Mouse (Mus musculus): ENCODE measurements around the gene Disp2.

The Disp2 gene

DNA sequence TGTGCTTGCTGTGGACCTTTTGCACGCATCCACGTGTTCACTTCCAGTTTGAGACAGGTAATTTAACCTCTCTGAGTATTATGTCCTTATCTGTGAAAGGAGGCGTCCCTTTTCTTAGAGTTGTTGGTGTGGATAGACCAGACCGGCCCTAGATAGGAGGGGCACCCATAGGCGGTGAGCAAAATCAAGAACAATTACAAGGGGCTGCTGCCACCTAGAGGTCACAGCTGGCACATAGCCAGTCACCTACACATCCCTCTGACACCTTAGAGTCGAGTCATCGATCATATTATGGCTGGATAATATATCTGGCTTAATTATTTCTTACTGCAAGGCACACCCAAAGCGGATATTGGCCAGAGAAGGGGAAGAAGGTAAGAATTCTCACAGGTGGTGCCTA lies 19.7 kb upstream of the Disp2 start:
- DNase-seq (ENCODE audit: low spot score): peak; percentile 76

DNA sequence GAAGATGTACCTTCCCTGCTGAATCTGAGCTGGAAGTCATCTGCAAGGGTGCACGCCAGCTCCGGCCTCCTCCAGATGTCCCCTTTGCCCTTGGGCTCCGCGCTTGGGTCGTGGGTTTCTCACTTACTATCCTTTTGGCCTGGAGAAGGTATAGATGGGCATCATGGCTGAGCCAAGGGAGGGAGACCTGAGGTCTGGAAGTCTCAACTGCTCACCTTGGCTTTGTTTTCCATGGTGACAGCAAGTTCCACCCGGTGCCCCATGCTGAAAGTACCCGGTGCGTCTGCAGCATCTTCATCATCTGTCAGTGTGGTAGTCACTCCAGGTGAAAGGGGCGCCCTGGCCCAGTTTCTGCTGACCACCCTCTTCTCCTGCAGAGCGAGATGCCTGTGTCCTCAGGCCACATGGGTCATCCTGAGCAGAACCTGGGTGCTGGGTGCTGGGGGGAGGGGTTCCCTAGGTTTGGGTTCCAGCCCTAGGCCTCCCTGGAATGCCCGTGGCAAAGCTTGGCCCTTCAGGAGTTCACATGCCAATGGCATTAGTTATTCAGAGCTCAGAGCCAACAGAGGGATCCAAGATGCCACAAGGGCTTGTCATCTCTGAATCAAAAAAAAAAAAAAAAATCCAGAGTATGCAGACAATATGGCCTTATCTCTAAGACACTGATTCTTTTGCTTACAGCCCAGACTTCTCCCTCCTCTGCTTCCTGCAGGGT lies 19.1 kb upstream of the Disp2 start:
- DNase-seq (ENCODE audit: low spot score): no peak

DNA sequence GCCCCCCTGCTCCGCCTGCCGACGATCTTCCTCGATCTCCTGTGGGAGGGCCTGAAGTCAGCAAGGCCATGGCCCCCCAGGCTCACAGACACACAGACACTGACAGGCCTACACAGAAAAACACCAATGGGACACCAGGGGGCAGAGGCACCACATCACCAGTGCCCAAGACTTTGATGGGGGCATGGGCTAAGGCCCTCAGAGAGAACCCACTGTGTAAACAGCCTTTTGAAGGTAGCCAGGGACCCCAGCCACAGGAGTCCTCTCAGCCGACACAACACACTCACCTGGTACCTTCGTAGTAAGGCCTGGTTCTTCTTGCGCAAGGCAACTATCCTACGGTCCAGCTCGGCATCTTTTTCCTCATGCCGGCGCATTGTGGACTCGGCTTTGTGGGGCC lies 18.2 kb upstream of the Disp2 start:
- no peak for DNase-seq (ENCODE audit: low spot score)

DNA sequence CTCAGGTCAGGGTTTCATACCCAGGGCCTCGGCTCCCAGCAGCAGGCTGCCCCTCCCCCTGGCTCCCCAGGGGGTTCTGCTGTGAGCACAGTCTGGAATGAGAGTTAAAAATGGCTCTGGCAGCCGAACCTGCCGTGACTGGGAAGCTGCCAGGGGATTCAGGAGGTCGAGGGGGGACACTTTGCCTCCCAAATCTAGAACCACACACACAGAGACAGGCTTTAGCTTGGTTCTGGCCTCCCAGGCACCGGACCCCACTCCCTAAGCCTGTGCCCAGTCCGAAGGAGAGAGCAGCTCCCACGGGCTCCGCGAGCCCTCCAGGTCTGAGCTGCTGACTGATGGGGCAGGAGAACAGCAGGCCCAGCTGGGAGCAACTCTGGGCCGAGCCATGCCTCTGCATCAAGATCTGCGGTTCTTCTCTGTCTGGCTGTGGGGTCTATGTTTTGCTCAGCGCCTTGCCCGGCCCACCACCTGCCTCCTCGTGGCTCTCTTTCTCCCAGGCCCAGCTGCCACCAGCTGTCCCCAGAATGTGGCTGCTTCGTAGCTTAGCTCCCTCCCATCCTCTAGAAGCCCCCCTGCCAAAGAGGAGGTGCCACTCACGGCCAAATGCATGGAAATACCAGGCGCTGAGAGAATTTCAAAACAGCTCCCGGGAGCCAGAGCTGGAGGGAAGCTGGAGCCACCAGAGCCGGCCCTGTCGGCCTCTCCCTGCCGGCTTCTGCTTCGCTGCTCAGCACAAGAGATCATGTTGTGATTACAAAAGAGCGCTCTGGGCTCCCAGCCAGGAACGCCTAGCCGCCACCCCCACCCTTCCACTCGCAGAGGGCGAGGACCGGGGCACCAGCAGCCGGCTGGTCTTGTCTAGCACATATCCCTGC lies 17.4 kb upstream of the Disp2 start, which contains the start of gene Ccdc9b:
Gene Ccdc9b (minus strand): TSS at position 756 of the 878 bp plus-strand sequence.
- DNase-seq (ENCODE audit: low spot score): no peak

DNA sequence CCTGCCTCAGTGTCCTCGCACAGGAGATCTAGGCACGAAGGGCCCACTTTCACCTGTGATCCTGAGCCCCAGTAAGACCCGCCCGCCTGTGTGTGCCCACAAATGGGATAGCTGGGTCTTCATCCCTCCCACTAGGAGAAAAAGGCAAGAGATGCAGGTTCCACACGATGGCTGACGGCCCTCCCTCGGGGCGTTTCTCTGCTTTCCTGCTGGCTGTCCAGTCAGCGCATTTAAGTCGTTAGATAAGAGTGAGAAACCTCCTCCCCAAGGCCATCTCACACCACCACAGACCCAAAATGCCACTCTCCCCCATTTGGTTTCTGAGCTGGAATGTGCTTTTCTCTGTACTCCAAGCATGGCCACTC lies 16.8 kb upstream of the Disp2 start:
- no peak for DNase-seq (ENCODE audit: low spot score)

DNA sequence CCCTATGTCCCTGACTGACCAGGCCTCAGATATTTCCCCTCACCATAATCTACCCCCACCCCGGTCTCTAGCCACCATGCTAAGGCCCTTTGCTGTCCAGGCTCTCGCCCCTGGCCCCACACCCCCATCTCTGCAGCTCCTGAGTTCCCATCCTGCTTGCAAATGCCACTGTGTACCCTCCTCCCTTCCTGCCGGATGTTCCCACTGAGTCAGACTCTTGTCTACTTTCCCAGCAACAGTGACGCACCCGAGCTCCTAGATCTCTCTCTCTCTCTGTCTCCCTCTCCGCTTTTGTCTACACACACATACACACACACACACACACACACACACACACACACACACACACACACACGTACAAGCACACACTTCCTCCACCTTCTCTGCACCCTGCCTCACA lies 16.1 kb upstream of the Disp2 start:
- no peak for DNase-seq (ENCODE audit: low spot score)

DNA sequence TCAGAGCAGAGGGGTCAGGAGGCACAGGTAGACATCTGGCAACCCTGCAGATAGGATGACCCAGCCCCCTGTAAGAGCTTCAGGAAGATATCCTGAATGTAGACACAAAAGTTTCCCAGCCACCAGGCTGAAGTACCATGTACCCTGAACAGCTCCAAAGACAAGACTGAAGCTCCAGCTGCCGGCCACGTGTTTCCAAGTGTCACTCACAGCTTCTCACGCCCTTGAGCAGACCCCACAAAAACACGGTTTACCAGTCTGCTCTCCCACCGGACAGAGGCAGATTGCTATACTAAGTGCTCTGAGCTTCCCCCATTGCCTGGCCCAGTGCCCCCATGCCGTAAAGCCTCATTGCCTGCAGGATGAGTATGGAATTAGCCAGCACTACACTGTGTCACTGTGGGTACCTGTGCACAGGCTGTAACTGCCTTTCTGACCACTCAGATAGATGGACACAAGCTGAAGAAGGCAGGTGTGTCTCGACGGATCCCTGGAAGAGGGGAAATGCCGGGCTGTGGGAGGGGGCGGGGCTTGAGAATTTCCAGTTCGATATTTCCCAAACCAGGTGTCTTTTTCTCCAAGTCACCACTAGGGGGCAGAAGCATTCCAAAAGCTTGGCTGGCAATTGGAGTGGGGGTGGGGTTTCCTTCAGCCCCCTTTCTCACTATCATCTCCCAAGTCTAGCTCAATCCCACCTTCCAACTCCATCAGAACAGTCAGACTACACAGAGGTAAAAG lies 15.3 kb upstream of the Disp2 start:
- no peak for DNase-seq (ENCODE audit: low spot score)

DNA sequence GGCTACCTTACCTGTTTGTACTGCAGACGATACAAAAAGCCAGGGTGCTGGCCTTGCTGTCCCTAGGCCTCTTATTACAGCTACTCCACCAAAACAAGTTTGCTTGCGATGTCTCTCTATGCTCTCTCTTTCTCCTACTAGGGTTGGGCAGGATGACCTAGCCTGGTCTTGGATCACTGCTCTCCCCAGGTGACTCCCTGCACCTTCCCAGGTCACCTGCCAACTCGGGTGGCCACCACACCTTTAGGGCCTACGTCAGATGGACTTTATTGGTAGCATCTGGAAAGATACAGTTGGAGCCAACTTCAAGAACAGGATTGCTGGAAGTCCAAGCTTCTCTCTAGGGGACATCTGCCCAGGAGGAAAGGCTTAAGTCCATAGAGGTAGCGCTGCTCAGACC lies 14.6 kb upstream of the Disp2 start:
- no peak for DNase-seq (ENCODE audit: low spot score)

DNA sequence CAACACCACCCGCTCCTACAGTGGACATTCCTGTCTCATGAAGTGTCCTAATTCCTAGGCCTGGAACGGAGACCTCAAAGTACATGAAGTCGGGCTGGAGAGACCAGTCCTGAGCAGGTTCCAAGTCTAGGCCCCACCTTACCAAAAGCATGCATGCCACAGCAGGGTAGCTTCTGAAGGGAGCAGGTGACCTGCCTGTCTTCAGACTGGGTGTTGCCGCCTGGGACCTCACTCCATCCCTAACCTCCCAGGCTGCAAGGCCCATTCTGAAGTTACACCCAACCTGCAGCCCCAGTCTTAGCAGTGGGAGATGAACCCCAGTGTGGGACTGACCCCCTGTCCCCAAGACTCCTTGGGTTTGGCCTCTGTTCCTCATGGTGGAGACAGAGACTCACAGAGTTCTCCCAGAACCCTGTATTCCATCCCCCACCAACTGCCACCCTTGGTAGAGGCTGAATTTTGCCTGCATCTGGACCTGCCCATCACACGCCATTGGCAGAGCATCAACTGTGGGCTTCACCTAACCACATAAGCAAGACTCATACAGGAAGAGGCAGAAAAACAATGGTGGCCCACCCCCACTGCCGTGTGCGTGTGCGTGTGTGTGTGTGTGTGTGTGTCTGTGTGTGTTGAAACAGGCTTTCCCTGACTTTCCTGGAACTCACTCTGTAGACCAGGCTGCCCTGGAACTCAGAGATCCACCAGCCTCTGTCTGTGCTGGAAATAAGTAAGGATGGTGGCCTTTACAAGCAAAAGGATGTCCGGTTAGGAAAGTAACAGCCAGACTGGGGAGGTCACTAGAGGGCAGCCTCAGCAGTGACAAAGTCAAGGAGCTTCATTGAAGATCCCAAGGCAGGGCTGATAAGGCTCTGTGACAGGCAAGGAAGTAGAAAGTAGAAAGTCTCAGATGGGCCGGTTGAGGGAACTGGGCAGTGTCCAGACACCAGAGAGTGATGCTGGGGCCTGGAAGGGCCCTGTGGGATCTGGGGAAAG lies 13.2 kb upstream of the Disp2 start:
- DNase-seq (ENCODE audit: low spot score): no peak

DNA sequence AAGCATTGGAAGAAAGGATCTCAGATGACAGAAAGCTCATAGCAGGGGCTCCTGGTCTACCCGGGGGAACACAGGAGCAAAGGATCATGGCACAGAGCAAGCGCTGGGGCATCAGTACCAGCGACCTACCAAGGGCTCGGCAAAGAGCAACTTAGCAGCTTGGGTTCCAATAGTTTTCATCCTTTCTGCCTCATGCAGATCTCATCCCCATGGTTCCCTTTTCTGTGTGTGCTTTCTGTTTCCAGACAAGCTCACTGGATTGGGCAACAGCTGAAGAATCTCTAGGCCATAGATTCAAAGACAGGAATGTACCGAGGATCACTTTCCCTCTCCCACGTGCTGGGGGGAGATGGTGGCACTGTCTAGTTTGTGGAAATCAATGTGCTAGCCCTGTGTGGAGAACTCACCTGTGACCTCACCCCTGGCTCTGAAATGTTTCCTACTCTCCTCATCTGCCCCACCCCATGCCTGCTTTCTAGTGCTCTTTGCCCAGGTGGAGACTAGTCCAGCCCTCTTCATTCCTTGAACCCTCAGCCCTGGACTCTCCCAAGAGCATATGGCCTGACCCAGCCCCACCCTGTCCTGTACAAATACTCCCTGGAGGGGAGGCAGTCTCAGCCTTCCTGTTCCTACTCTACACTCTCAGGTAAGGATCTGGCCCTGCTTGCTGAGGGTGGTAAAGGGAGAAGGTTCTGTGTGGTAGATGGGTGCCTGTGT lies 7.2 kb upstream of the Disp2 start, which contains the start of gene Phgr1:
Gene Phgr1 (plus strand): TSS at position 612 of the 717 bp plus-strand sequence.
- DNase-seq (ENCODE audit: low spot score): no peak

DNA sequence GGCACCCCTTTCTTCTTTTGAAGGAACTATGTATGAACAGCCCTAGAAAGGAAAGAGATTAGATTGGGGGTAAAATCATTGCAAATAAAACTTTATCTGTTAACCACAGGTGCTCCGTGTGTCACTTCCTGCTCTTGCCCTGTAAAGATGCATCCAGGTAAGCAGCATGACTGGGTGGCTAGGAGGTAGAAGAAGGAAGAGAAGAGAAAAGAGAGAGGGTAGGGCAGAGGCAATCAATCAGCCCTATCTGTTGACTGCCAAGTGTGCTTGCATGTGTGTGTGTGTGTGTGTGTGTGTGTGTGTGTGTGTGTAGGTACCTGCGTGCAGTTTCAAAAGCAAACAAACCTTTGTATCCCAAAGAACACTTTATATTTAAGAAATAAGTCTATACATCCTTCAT lies 5.0 kb upstream of the Disp2 start:
- no peak for DNase-seq (ENCODE audit: low spot score)

DNA sequence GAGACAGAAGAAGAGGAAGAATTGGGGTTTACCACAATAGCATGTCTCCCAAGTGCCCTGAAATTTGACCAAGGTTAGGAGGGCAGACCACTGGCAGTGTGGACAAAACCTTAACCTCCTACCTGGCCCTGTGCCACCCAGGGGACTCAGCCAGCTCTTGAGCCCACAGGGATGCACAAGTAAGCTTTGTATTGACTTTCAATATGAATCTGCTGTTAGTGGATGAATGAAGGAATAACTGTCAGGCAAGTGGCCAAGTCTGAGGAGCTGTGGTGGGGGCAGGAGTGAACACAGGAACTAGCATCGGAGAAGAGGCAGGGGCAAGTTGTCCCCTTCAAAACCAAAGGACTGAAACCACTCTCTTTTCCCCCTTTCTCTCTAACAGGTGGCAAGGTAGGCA lies 4.1 kb upstream of the Disp2 start:
- DNase-seq (ENCODE audit: low spot score): no peak

DNA sequence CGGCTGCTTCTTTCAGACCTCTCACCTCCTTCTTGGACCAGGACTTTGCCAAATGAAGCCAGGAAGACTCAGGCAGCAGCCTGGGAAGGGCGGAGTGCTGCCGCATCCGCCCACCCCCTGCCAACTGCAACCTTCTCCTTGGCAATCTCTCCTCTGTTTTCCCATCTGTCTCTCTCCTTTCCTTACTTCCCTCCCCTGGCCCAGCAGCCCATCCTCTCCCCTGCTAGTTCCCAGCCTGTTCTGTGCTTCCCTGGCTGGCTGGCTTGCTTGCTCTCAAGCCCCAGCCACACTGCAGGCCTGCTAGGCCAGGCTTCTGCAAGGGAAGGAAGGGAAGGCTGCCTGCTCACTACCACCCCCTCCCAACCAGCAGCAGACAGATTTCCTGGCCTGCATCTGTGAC lies 3.7 kb upstream of the Disp2 start:
- DNase-seq (ENCODE audit: low spot score): no peak

DNA sequence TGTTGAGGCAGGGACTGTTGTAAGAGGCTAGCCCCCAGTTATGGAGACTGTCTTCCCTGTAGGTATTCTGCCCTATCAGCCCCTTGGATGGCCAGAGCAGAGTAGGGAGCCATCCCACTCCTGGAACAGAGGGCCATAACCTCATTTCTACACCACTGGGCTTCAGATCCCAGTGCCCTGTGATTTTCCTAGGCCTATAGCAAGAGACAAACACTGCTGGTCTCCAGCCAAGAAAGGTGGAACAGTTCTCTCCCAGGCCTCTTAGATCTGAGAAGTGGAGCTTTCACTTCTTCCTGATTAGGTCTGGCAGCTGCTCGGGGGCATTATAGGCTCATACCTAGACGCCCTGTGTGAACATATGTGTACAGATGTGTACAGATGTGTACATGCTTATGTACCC lies 3.2 kb upstream of the Disp2 start:
- DNase-seq (ENCODE audit: low spot score): no peak

DNA sequence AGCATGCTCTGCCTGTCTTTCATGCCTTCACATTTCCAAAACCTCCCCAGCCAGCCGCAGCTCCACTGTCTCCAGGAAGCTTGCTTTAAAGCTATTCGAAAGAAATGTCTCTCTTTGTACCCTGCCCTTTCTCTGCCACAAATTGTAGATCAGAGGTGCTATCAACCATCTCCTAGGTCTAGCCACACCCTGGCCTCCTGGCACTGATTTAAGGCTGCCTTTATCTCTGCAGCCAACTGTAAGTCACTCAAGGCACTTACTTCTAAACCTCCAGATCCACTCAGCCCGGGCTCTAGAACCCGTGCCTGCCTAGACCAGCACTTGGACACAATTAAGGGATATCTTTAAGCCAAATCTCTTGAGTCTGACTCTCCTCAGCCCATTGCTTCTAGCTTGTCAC lies 1.1 kb upstream of the Disp2 start:
- no peak for DNase-seq (ENCODE audit: low spot score)

DNA sequence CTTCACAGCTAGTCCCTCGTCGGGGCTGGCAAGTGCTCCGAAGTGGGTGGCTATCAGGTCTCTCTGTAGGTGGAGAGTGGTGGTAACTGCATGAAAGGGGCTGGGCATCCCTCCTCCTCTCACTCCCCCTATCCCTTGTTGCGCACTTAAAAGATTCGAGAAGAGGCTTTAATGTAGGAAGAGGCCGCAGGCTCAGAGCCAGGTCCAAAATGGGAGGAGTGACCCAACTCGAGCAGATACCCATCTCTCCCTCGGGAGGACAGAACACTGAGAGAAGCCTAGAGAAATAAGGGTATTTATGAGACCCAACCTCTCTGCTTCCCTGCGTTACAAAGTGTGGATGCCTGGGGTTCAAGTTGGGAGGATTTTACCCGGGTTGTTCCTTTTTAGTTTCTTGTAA lies 454 bp upstream of the Disp2 start:
- DNase-seq (ENCODE audit: low spot score): no peak

DNA sequence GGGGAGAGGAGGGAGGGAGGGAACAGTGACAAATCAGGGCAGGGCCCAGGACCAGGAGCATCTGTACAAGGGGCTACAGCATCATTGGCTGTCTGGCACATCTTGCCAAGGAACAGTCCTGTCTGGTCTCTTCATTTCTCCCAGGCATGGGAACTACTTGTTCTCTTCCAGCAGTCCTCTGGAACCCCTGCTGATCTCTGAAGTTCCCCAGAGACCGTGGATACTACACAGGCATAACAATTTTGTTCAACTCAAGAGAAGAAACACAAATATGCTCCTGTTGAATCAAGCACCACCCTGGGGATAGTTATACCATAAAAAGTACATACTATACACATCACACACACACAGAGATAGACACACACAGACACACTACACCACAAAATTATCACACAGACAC lies 1.6 kb downstream of the Disp2 start:
- DNase-seq (ENCODE audit: low spot score): no peak

DNA sequence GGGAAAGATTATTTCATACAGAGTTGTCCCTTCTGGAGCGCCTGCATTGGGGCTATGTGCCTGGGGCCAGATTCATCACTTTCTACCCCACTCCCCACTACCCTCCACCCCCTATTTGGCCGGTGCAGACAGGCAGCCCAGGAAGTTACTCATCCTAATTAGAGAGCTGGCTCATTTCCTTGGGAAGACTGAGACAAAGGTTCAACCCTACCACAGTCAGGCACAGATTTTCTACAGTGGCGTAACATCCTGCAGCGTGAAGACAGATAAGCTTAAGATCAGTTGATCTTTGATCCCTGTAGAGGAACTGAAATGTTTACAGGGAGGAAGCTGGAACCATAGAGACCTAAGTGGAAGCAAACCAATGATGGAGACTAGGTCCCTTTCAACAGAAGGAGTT lies 2.8 kb downstream of the Disp2 start:
- DNase-seq (ENCODE audit: low spot score): no peak

DNA sequence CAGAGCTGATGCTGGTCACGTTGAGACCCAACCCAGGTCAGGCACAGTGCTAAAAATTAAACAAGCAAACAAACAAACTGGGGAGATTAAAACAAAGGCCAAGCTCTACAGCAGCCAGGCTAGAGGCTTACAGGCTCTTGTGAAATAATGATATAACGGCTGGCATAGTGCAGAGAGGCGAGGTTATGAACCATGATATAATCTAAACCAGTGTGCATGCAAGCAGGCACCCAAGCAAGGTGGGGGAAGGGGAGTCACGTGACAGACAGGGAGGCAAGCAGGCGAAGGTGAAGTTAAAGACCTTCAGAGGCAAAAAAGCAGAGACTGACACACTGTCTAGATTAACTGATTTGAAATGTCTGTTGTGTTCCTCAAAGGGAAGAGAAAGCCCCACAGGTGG lies 3.6 kb downstream of the Disp2 start:
- no peak for DNase-seq (ENCODE audit: low spot score)

DNA sequence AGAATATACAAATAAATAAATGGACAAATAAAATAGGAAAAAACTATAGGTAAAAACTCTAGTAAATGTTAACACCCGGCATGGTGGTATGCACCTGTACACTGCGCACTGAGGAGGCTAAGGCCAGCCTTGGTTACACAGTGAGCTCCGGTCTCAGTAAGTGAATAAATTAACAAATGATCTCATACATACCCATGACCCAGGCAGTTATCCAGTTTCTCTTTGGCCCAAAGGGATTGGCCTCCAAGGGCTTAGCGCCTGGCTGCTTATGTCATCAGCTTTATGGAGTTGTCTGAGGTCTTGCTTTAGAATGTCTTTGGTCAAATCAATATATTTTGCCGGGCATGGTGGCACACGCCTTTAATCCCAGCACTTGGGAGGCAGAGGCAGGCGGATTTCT lies 4.1 kb downstream of the Disp2 start:
- DNase-seq (ENCODE audit: low spot score): no peak

DNA sequence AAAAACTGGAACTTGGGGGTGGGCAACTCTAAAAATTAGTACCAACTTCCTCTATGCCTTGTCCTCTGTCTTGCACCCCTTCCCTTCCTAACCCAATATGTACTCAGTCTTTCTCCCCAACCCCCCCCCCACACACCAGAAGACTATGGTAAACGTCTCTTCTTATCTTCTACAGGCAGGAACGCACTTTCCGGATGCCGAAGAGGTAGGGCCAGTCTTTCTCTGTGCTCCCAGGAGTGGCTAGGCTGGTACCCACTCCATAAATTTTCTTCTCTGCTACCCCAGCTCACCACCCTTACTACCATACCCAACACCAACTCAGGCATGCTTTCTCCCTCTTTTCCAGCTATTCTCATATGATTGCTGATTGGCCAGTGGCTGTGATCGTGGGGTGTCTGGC lies 7.0 kb downstream of the Disp2 start:
- no peak for DNase-seq (ENCODE audit: low spot score)

Data from c-Kit-positive CD71-positive TER-119-positive erythroid progenitor cells, embryonic 14.5 days (primary cell).